In the genomic region with DNA sequence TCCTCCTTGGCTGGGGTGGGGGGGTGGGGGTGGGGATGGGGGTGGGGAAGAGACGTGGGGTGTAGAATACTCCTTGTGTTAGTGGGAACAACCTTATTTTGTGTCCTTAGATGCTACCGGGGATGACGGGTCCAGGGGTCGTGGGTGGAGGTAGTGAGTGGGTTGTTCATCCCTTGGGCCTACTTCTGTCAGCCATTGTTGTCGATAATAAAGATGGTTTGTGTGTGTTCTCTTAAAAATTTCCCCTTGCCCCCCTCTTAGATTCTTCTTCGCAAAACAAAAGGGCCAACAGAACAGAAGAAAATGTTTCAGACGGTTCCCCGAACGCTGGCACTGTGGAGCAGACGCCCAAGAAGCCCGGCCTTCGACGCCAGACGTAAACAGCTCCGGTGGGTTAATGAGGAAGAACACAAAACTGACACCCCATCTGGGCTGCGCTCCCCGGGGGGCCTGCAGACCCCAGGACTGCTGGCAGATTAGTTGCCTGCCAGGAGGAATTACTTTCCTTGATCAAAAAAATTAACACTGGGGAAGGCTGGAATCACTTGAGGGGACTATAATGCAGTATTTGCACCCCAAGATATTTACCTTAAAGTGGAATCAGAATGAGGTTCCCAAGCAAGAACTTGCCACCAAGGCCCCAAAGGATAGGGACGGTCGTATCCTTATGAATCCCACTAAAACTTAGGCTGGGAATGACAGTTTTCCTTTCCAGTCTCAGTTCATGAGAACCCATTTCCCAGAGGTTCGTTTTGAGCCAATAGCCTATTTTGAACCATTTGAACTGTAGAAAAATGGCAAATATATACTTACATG, we compare ENCODE assay signal across 8 mouse cellular contexts. TPM values are rescaled to one million over a fixed set of nuclear protein-coding genes. Genes with fewer than 3 reads are reported as not detected.
DNase-seq lines count a peak whose midpoint lies in the region; ATAC-seq and TF ChIP-seq lines count a peak whose summit lies in the region.

No protein-coding gene starts in this region.

- H3K36me3 ChIP-seq in forebrain, embryonic 12.5 days (replicated peaks): peaks cover 4% of the 10 kb centered on the region
- peaks cover 9% of the 10 kb centered on the region; the same call in 1 of the 2 replicates for H3K36me3 ChIP-seq in liver, adult 2 months (ENCODE audit: control insufficient read depth, insufficient read depth, low read length)

- H3K4me2 ChIP-seq in forebrain, embryonic 12.5 days: peak overlapping the region; percentile 92

- H3K9me3 ChIP-seq in forebrain, embryonic 12.5 days: no peaks in the 10 kb centered on the region

- 3% methylated on average over 20 of the region's 20 CpGs for WGBS in bone marrow, adult 2 months
- 4% methylated on average over 20 of the region's 20 CpGs for WGBS in forebrain, embryonic 12.5 days
- WGBS in liver, adult 2 months: 22% methylated on average over 20 of the region's 20 CpGs

- ATAC-seq in forebrain, embryonic 12.5 days (ENCODE audit: low FRiP score): no peak
- no peak for ATAC-seq in monocyte, adult 5-6 weeks (replicated peaks; ENCODE audit: insufficient number of reproducible peaks, low FRiP score, low TSS enrichment, poor library complexity, severe bottlenecking)

- peaks cover 9% of the 10 kb centered on the region; the same call in 1 of the 2 replicates for H3K27me3 ChIP-seq in forebrain, embryonic 12.5 days
- H3K27me3 ChIP-seq in liver, adult 2 months (ENCODE audit: control insufficient read depth, insufficient read depth, low read length): no peaks in the 10 kb centered on the region

- H3K9ac ChIP-seq in forebrain, embryonic 12.5 days: peak overlapping the region; percentile 97
- peak overlapping the region; percentile 94 for H3K9ac ChIP-seq in liver, adult 2 months (ENCODE audit: low read depth, low read length)

- TF ChIP-seq POLR2A in bone marrow, adult 2 months (IDR thresholded peaks at IDR 0.05; ENCODE audit: borderline replicate concordance, control insufficient read depth, low read depth, low read length): no peak
- TF ChIP-seq POLR2A in liver, adult 2 months (IDR thresholded peaks at IDR 0.05; ENCODE audit: extremely low read depth, insufficient read depth, low read length): no peak

- peak; percentile 40 for DNase-seq in left cerebral cortex, postnatal 4 days
- DNase-seq in left cerebral cortex, adult 18-20 months (ENCODE audit: low spot score in 2 of 2): no peak
- DNase-seq in liver, adult 2 months (ENCODE audit: extremely low read depth, low read depth, low spot score): no peak
- DNase-seq in thymus, postnatal 14 days: peak; percentile 54
- DNase-seq in left cerebral cortex, postnatal 10 days (ENCODE audit: extremely low spot score in 1 of 2, low spot score in 2 of 2): no peak

- TF ChIP-seq CTCF in bone marrow, adult 2 months (IDR thresholded peaks at IDR 0.05; ENCODE audit: control insufficient read depth, insufficient read depth, low read length): no peak
- no peak for TF ChIP-seq CTCF in liver, adult 2 months (IDR thresholded peaks at IDR 0.05; ENCODE audit: low read depth, low read length)

- intact Hi-C loops in left cerebral cortex, postnatal 4 days (cut with DNase I): no loop called here
- intact Hi-C loops in left cerebral cortex, postnatal 10 days (cut with DNase I): loop anchor here (5.0 kb wide), 1 partner anchor 35 kb away; no protein-coding TSS in a partner anchor

- H3K4me3 ChIP-seq in bone marrow, adult 2 months (replicated peaks; ENCODE audit: control insufficient read depth, low read depth, low read length): peak overlapping the region; percentile 94
- H3K4me3 ChIP-seq in forebrain, embryonic 12.5 days (replicated peaks): peak overlapping the region; percentile 91
- H3K4me3 ChIP-seq in liver, adult 2 months (ENCODE audit: insufficient read depth, low read depth, low read length): peak overlapping the region; percentile 91

- H3K4me1 ChIP-seq in bone marrow, adult 2 months (ENCODE audit: control insufficient read depth, insufficient read depth, low read length): peaks cover 1% of the 10 kb centered on the region
- peaks cover 52% of the 10 kb centered on the region for H3K4me1 ChIP-seq in forebrain, embryonic 12.5 days
- peaks cover 7% of the 10 kb centered on the region for H3K4me1 ChIP-seq in liver, adult 2 months (ENCODE audit: control insufficient read depth, insufficient read depth, low read length)

- peaks cover 9% of the 10 kb centered on the region; the same call in 1 of the 2 replicates for H3K79me2 ChIP-seq in liver, adult 2 months (ENCODE audit: control insufficient read depth, insufficient read depth, low read length)

- H3K27ac ChIP-seq in bone marrow, adult 2 months (ENCODE audit: control insufficient read depth, insufficient read depth, low read depth, low read length, poor library complexity): peak overlapping the region; percentile 68
- peak overlapping the region; percentile 97 for H3K27ac ChIP-seq in forebrain, embryonic 12.5 days
- peak overlapping the region; percentile 39 for H3K27ac ChIP-seq in liver, adult 2 months (replicated peaks; ENCODE audit: insufficient read depth, low read depth, low read length)

RNA-seq across cellular contexts. Expression of a gene that starts 1.7 kb away (rescaled TPM):
- 10 to 100 TPM; 55.5 to 62.2 TPM for total RNA-seq in left cerebral cortex, postnatal 4 days (2021)
- total RNA-seq in left cerebral cortex, adult 18-20 months (2021): 10 to 100 TPM; 38.2 to 40.5 TPM
- 40.0 and 47.4 TPM in 2 replicates for polyA plus RNA-seq in bone marrow, adult 2 months (2011; ENCODE audit: insufficient read depth, insufficient read length, low replicate concordance, missing spikeins)
- 36.4 and 40.5 TPM in 2 replicates for polyA plus RNA-seq in forebrain, embryonic 12.5 days (2016; fragmentation: Nextera tagmentation; extraction: Ambion mirVana)
- 14.4 and 16.2 TPM in 2 replicates for total RNA-seq in liver, adult 2 months (2014; rRNA removed)
- polyA plus RNA-seq in liver, adult 2 months (2012; rRNA removed): 7.1 and 8.6 TPM in 2 replicates
- 272 to 301 TPM (median 295 TPM) in 3 replicates for total RNA-seq in monocyte, adult 5-6 weeks (2017)
- 10 to 100 TPM; 45.0 to 46.9 TPM for total RNA-seq in left cerebral cortex, postnatal 10 days (2021)

RNA-seq across cellular contexts. Expression of a gene that starts 23.5 kb away (rescaled TPM):
- total RNA-seq in left cerebral cortex, postnatal 4 days (2021): 10 to 100 TPM; 24.5 to 29.3 TPM
- 10 to 100 TPM; 28.8 to 32.1 TPM for total RNA-seq in left cerebral cortex, adult 18-20 months (2021)
- polyA plus RNA-seq in bone marrow, adult 2 months (2011; ENCODE audit: insufficient read depth, insufficient read length, low replicate concordance, missing spikeins): 6.9 and 16.6 TPM in 2 replicates
- 38.5 and 45.6 TPM in 2 replicates for polyA plus RNA-seq in forebrain, embryonic 12.5 days (2016; fragmentation: Nextera tagmentation; extraction: Ambion mirVana)
- total RNA-seq in liver, adult 2 months (2014; rRNA removed): 4.7 and 4.8 TPM in 2 replicates
- 4.9 and 6.9 TPM in 2 replicates for polyA plus RNA-seq in liver, adult 2 months (2012; rRNA removed)
- 5.4 to 11.0 TPM (median 6.3 TPM) in 3 replicates for total RNA-seq in monocyte, adult 5-6 weeks (2017)
- 10 to 100 TPM; 23.4 to 26.0 TPM for total RNA-seq in left cerebral cortex, postnatal 10 days (2021)

RNA-seq across cellular contexts. Expression of a gene that starts 59.6 kb away (rescaled TPM):
- total RNA-seq in left cerebral cortex, postnatal 4 days (2021): 1 to 10 TPM; 4.2 to 4.3 TPM
- 1 to 10 TPM; 4.6 to 4.8 TPM for total RNA-seq in left cerebral cortex, adult 18-20 months (2021)
- 2.4 and 6.2 TPM in 2 replicates for polyA plus RNA-seq in bone marrow, adult 2 months (2011; ENCODE audit: insufficient read depth, insufficient read length, low replicate concordance, missing spikeins)
- 3.7 and 3.9 TPM in 2 replicates for polyA plus RNA-seq in forebrain, embryonic 12.5 days (2016; fragmentation: Nextera tagmentation; extraction: Ambion mirVana)
- 0.55 and 1.0 TPM in 2 replicates for total RNA-seq in liver, adult 2 months (2014; rRNA removed)
- polyA plus RNA-seq in liver, adult 2 months (2012; rRNA removed): 0.40 and 0.49 TPM in 2 replicates
- total RNA-seq in monocyte, adult 5-6 weeks (2017): 0.32 to 0.49 TPM (median 0.38 TPM) in 3 replicates
- total RNA-seq in left cerebral cortex, postnatal 10 days (2021): 1 to 10 TPM; 5.4 to 5.7 TPM

Comparison
In these comparisons a context has a peak if more than half of its experiments do, and no peak if none do; other contexts are left out.
1. DNase-seq: peak in left cerebral cortex, postnatal 4 days (single experiment) and thymus, postnatal 14 days (single experiment); none in left cerebral cortex, adult 18-20 months (0 of 2), liver, adult 2 months (single experiment) and left cerebral cortex, postnatal 10 days (0 of 2).
2. H3K27ac ChIP-seq: peak in every context shown above with its lines; median percentile 97 in forebrain, embryonic 12.5 days; 68 in bone marrow, adult 2 months; 39 in liver, adult 2 months.
3. Peak in every context shown above with its lines, with median percentiles within 50 percentile points of each other: H3K4me3 ChIP-seq.